ENCODE assay signal across 8 mouse cellular contexts in genomic region chr12:31498936-31499313, GRCm38 (mm10). TPM values are rescaled to one million over a fixed set of nuclear protein-coding genes. Genes with fewer than 3 reads are reported as not detected.
DNase-seq lines count a peak whose midpoint lies in the region; ATAC-seq and TF ChIP-seq lines count a peak whose summit lies in the region.

No protein-coding gene starts in this region.

- in situ Hi-C loops in ES-E14 (cut with MboI; ENCODE audit: low sequenced_read_pairs in 2 of 2, unreplicated experiment in 2 of 2) = no loop called here

- no peak for DNase-seq in heart, adult 2 months
- DNase-seq in heart, adult 8-10 months (ENCODE audit: low spot score) = no peak
- no peak for DNase-seq in ES-E14 (ENCODE audit: low read depth, low spot score)
- no peak for DNase-seq in forebrain, postnatal 0 days
- peak; percentile 35 for DNase-seq in lung, postnatal 0 days (ENCODE audit: low spot score)
- no peak for DNase-seq in Muller cell, postnatal 12 days (ENCODE audit: inconsistent ontology term)
- DNase-seq in thymus, adult 18-20 months = no peak
- DNase-seq in layer of hippocampus, postnatal 10 days (ENCODE audit: low spot score in 2 of 2) = no peak

- peaks cover 2% of the 10 kb centered on the region for H3K4me1 ChIP-seq in heart, adult 2 months (ENCODE audit: control insufficient read depth, insufficient read depth, low read length)
- H3K4me1 ChIP-seq in ES-E14 (ENCODE audit: control insufficient read depth in 2 of 2, insufficient read depth in 2 of 2, low read length in 2 of 2, poor library complexity in 1 of 2) = peaks cover 0 to 4% of the 10 kb centered on the region in 2 experiments; a peak in 1 of 4 replicates
- H3K4me1 ChIP-seq in forebrain, postnatal 0 days (ENCODE audit: insufficient read depth) = peaks cover 6% of the 10 kb centered on the region; the same call in 1 of the 2 replicates
- peaks cover 3% of the 10 kb centered on the region; the same call in 1 of the 2 replicates for H3K4me1 ChIP-seq in lung, postnatal 0 days (ENCODE audit: insufficient read depth, low read depth, low read length)

- H3K9me3 ChIP-seq in ES-E14 (ENCODE audit: control insufficient read depth, insufficient read depth, low read depth, low read length) = no peaks in the 10 kb centered on the region
- H3K9me3 ChIP-seq in forebrain, postnatal 0 days (ENCODE audit: low read length) = no peaks in the 10 kb centered on the region
- H3K9me3 ChIP-seq in lung, postnatal 0 days (ENCODE audit: low read length) = no peaks in the 10 kb centered on the region

- TF ChIP-seq EP300 in heart, adult 2 months (IDR thresholded peaks at IDR 0.05; ENCODE audit: insufficient read depth, low read depth, low read length) = no peak
- TF ChIP-seq EP300 in lung, postnatal 0 days (IDR thresholded peaks at IDR 0.05) = no peak

- peak overlapping the region; percentile 84 for H3K4me3 ChIP-seq in heart, adult 2 months
- peak overlapping the region; percentile 78 to 98 for H3K4me3 ChIP-seq in ES-E14 (ENCODE audit: insufficient read depth in 1 of 2, low read depth in 1 of 2, low read length in 2 of 2, poor library complexity in 1 of 2, severe bottlenecking in 1 of 2)
- H3K4me3 ChIP-seq in forebrain, postnatal 0 days (ENCODE audit: low read depth, low read length) = peak overlapping the region; percentile 69
- H3K4me3 ChIP-seq in lung, postnatal 0 days (ENCODE audit: low read depth, low read length) = peak overlapping the region; percentile 92

- 0 out of 2 replicates have a peak, but pooled peaks cover 1% of the 10 kb centered on the region for H3K79me2 ChIP-seq in heart, adult 2 months (replicated peaks; ENCODE audit: control insufficient read depth, insufficient read depth, low read length)

- peak overlapping the region; percentile 67 for H3K4me2 ChIP-seq in forebrain, postnatal 0 days (ENCODE audit: low read depth)
- peak overlapping the region; percentile 82 for H3K4me2 ChIP-seq in lung, postnatal 0 days (replicated peaks; ENCODE audit: low read depth, low read length)

- TF ChIP-seq POLR2A in heart, adult 2 months (IDR thresholded peaks at IDR 0.05; ENCODE audit: insufficient read depth, low read depth, low read length) = no peak

- ATAC-seq in forebrain, postnatal 0 days = no peak
- no peak for ATAC-seq in lung, postnatal 0 days

- WGBS in heart, adult 2 months = under 1% methylated on average over 25 of the region's 25 CpGs
- WGBS in forebrain, postnatal 0 days = 2% methylated on average over 20 of the region's 25 CpGs
- under 1% methylated on average over 25 of the region's 25 CpGs for WGBS in lung, postnatal 0 days

- peak overlapping the region; percentile 98 for H3K27ac ChIP-seq in heart, adult 2 months
- 0 out of 2 replicates have a peak overlapping the region, but pooled peaks have one; percentile 1 for H3K27ac ChIP-seq in ES-E14 (ENCODE audit: insufficient read depth, low read depth, low read length, poor library complexity, severe bottlenecking)
- H3K27ac ChIP-seq in forebrain, postnatal 0 days (ENCODE audit: low read depth, low read length) = peak overlapping the region; percentile 91
- H3K27ac ChIP-seq in lung, postnatal 0 days (ENCODE audit: low read length) = peak overlapping the region; percentile 82

- H3K9ac ChIP-seq in heart, adult 2 months (ENCODE audit: low read depth, low read length) = peak overlapping the region; percentile 92
- peak overlapping the region; percentile 85 for H3K9ac ChIP-seq in ES-E14 (ENCODE audit: insufficient read depth, low read depth, low read length, poor library complexity, severe bottlenecking)
- peak overlapping the region; percentile 65 for H3K9ac ChIP-seq in forebrain, postnatal 0 days
- peak overlapping the region; percentile 63 for H3K9ac ChIP-seq in lung, postnatal 0 days (replicated peaks; ENCODE audit: low read depth)

- no peaks in the 10 kb centered on the region for H3K27me3 ChIP-seq in heart, adult 2 months (ENCODE audit: control insufficient read depth, insufficient read depth, low read length)
- no peaks in the 10 kb centered on the region for H3K27me3 ChIP-seq in forebrain, postnatal 0 days (ENCODE audit: insufficient read depth, low read length)
- no peaks in the 10 kb centered on the region for H3K27me3 ChIP-seq in lung, postnatal 0 days (replicated peaks; ENCODE audit: insufficient read depth, low read length)

- H3K36me3 ChIP-seq in heart, adult 2 months (ENCODE audit: control insufficient read depth, insufficient read depth, low read length) = no peaks in the 10 kb centered on the region
- peaks cover 3% of the 10 kb centered on the region for H3K36me3 ChIP-seq in ES-E14 (ENCODE audit: control insufficient read depth, insufficient read depth, low read length, poor library complexity, severe bottlenecking)
- peaks cover 5% of the 10 kb centered on the region for H3K36me3 ChIP-seq in forebrain, postnatal 0 days (ENCODE audit: insufficient read depth)
- no peaks in the 10 kb centered on the region for H3K36me3 ChIP-seq in lung, postnatal 0 days (ENCODE audit: insufficient read depth, low read length)

- intact Hi-C loops in heart, adult 2 months (cut with DNase I) = loop anchor here (2.0 to 10.0 kb wide), 3 partner anchors 124 to 374 kb away; partner anchors contain the start of genes Cog5 and Dus4l

- no peak for TF ChIP-seq CTCF in heart, adult 2 months (IDR thresholded peaks at IDR 0.05)
- no peak for TF ChIP-seq CTCF in forebrain, postnatal 0 days (IDR thresholded peaks at IDR 0.05; ENCODE audit: low read depth)
- no peak for TF ChIP-seq CTCF in lung, postnatal 0 days (IDR thresholded peaks at IDR 0.05)

TF ChIP-seq in ES-E14, 5 proteins besides CTCF, POLR2A, EP300 and RAD21:
- TF ChIP-seq ZNF384 (IDR thresholded peaks at IDR 0.05; ENCODE audit: low read depth, low read length) (no peak), CHD2 (IDR thresholded peaks at IDR 0.05; ENCODE audit: low read depth, low read length) (no peak), HCFC1 (IDR thresholded peaks at IDR 0.05; ENCODE audit: borderline replicate concordance, insufficient read depth, low read length) (no peak), ZC3H11A (IDR thresholded peaks at IDR 0.05; ENCODE audit: borderline replicate concordance, low read depth, low read length) (no peak), MAFK (IDR thresholded peaks at IDR 0.05; ENCODE audit: insufficient read depth, low read depth, low read length) (no peak)
TF ChIP-seq in ES-E14: peak in this region for 0.

RNA-seq across cellular contexts. Expression of gene Cbll1, which starts 0.5 kb away (rescaled TPM):
- total RNA-seq in heart, adult 2 months (2021) = 10 to 100 TPM; 11.1 TPM
- polyA plus RNA-seq in heart, adult 2 months (2012; rRNA removed) = 4.6 and 7.0 TPM in 2 replicates
- total RNA-seq in heart, adult 8-10 months (2022) = 1 to 10 TPM; 8.9 to 9.9 (median 9.7) TPM
- total RNA-seq in ES-E14 (2012; rRNA removed) = 5.8 and 6.6 TPM in 2 replicates
- 19.1 and 25.9 TPM in 2 replicates for total RNA-seq in forebrain, postnatal 0 days (2014; rRNA removed)
- polyA plus RNA-seq in forebrain, postnatal 0 days (2015; fragmentation: Nextera tagmentation; extraction: Ambion mirVana) = 18.1 and 22.5 TPM in 2 replicates
- 7.2 and 9.0 TPM in 2 replicates for polyA plus RNA-seq in lung, postnatal 0 days (2015; fragmentation: Nextera tagmentation; extraction: Ambion mirVana)
- total RNA-seq in layer of hippocampus, postnatal 10 days (2021) = 10 to 100 TPM; 21.1 to 25.1 TPM

Comparison
In these comparisons a context has a peak if more than half of its experiments do, and no peak if none do; other contexts are left out.
1. H3K27ac ChIP-seq: peak in every context shown above with its lines; median percentile 98 in heart, adult 2 months; 91 in forebrain, postnatal 0 days; 82 in lung, postnatal 0 days; 1 in ES-E14.